Mouse (Mus musculus): ENCODE results near the gene Flad1.

Flad1 gene

DNA sequence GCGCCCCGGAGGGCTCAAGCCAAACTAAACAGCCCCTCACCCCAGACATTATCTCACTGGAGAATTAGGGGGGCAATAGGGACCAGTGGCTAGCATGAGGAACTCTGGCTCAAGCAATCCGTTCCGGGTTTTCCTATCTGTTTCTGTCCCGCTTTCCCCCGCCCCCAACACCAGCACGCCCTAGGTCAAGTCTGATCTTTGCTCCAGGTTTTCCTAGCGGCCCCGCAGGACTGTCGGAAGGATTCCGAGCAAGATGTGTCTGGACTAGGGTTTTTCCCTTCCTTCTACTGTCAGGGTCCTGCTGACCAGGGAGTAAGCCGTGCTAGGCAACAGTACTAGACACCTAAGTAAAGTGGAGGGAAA, 16.8 kb downstream of the Flad1 start:
- DNase-seq, result peak; percentile 91

DNA sequence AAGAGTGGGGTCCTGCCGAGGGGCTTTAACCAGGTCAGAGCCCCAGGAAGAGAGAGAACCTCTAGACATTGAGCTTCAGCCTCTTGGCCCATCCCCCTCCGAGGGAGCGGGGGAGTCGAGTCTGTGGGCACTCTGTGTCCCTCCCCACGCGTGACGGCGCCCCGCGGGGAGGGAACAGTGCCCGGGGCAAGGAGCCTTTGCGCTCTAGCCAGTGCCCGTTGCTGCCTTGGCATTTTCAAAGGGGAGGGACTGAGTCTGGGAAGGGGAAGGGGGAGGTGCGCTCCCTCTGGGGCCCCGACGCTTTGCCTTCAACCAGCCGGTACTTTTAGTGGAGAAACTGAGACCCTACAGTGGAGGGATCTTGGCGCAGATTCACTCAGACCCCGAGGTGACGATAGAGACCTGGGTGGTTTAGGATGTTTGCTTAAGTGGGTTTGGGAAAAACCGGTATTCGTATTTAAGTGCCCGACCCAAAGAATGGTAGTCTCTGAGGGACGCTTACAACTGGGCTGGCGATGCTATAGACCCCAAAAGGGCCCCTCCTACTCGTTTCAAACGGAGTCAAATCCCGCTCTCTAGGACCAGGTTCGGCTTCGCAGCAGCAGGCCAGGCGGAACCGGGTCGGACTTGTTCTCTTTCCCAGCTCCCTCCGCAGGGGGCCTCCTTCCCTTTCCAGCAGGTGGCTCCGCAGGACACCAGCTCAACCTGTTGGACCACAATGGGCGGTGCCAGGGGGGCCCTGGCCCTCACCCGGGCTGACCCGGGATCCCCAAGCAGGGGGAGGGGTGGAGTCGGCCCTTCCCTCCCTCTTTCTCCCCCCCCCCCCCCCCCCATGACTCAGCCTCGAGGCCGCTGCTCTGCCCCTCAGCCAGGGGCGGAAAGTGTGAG, 17.4 kb downstream of the Flad1 start, which contains the start of gene Zbtb7b:
Gene Zbtb7b (minus strand): TSS at position 771 of the 888 bp plus-strand sequence.
- DNase-seq, result peak; percentile 92

DNA sequence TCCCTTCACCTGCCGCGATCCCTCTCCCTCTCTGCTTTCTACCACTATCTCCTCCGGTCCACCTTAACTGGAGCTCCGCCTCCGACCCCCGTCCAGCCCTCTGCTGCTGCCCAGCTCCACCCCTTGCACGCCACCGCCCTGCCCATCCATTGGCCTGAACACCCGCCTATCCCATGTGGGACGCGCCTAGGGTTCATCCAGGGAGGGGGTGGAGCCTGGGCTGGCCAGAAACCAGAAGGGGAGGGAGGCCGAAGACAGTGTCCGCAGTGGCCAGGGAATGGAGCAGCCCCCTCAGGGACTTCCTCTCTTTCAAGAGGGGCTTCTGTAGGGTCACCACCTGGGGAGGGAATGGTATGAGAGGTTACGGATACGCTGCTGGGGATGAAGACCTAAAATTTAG, 18.1 kb downstream of the Flad1 start:
- DNase-seq, result peak; percentile 99

DNA sequence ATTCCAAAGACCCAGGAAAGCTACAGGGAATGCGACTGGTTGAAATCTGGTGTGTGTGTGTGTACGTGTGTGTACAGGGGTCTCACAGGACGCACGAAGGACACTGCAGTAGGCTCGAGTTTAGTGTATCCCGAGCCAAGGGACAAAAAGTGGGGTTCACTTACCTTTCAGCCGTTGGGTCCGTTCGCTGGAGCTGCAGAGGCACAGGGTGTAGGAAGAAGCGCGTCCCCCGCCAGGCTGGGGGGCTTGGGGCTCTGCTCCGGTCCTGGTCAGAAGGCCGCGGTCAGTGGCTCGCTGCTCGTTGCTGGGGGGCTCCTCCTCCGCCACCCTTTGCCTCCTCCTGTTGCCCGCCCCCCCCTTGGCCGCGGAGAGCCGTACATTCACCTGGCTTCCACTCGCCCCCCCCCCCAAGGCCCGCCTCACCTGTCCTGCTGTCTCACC, 18.8 kb downstream of the Flad1 start:
- peak; percentile 73 for DNase-seq

DNA sequence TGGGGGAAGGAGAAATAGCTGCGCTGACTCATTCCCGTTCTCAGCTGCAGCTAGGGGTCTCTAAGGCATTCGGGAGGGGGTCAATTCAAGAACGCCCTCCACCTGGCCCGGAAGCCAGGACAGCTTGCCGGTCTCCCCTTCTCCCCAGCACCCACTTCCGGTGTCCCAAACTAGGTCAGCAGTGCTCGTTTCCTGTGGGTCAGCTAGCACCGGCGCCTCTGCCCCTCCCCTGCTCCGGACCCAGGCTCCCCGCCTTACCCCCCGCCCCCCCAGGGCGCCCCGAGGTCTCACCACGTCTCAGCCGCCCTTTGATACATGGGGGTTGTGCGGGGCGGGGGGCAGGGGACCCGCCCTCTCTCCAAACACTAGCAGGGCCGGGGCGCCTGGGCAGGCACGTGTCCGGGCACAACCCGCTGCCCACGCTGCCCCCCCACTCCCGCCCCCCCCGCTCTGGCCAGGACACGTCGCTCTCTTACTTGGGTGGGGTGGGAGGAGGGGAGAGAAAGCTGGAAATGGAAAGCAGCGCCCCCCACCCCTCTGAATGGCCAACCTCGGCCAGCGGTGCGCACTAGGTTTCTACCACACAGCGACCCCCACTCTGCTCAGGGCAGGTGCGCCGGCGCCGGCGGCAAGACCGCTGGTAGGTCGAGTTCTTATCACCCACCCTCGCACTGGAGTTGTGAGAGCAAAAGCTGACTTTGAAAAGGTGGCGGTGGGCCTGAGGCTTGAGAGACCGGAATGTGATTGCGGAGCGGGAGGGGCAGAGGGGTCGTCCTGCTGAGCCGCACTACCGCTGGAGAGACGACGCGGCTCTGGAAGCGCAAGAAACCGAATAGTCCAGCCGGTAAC, 19.8 kb downstream of the Flad1 start:
- peak; percentile 70 for DNase-seq

DNA sequence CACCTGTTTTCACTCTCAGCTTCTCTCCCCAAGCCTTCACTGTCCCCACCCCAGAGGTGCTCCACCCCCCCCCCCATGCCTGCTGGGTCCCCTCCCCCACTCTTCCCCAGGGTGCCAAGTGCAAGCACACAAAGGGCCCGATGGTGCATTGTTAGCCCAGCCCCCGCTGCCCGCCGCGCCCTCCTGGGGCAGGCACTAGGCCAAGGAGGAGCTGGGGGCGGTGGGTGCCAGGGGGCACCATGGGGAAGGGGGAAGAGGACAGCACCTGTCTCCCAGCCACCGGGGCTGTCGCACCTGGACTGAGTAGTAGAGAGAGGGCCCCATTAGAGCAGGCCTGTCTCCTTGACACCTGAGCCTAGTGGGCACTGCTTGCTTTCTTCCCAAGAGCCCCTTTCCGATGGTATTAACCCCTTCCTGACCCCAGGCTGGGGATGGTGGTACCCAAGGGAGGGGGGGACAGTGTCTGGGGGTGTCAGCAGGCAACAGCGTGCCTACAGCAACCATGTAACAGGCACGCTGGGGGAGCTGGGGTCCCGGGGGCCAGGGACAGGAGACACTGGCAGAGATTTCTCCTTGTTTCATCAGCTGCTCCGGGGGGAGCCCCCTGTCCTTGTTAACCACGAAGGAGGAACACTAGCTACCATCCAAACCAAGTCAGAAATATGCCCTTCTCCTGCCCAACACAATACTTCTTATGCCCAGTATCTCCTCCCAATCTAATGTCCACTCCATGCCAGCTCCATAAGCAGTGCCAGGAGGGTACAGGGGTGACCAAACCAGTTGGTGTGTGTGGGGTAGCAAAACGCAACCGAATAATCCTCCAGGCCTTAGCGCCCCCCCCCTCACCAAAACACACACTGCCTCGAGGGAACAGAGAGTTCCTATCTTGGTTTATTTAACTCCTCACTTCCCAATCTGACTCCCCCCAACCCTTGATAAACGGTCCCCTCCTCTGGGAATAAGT, 20.7 kb downstream of the Flad1 start:
- peak; percentile 77 for DNase-seq

DNA sequence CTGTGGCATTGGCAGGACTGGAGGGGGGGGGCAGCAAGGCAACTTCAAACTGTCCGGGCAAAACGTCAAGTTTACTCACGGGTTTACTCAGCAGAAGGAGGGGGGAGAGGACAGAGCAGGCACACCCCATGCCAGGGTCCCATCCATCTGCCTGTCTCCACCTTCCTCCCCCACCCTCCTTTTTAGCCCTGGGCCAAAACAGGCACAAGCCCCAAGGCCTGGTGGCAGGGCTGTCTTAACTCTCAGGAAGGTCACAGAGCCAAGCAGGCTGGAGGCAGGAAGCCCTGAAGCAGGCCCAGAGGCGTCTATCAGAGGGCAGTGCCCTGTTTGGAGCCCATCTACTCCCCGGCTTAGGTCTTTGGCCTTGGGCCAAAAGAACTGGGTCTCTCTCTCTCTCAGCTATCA, 21.6 kb downstream of the Flad1 start:
- DNase-seq, result peak; percentile 71

DNA sequence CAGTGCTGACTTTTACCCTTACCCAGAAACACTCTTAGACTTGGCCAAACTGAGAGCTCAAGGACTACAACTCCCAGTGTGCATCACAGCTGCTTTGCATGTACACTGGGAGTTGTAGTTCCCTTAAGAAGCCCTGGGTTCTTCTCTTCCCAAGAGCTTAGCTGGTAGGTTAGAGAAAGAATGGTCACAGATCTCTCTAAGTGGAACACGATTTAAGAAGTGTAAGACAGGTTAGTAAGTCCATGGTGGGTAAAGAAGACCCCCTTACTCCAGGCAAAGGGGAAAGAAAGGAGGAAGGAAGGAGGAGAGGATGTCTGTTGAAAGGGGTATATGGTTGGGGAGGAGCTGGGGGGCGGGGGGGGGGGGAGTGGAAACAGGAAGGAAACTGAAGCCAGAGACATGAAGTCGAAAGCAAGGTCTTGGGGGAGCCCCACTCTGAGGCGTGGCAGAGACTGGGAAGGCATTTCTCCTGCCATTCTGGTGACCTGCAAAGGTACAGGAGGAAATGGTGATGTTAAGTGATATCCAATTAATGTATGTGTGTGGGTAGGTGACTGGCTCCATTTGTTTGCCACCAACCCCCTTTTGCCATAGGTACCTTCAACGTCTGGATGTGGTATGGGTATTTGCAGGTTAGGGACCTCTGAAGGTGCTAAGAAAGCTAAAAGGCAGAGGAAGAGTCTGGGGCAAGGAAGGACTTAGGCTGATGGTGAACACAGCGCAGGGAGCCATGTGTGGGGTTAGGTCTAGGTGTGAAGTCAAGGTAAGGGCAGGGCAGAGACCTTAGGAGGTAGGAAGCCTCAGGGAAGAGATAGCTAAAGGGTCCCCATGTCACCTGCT, 22.5 kb downstream of the Flad1 start:
- peak; percentile 63 for DNase-seq

DNA sequence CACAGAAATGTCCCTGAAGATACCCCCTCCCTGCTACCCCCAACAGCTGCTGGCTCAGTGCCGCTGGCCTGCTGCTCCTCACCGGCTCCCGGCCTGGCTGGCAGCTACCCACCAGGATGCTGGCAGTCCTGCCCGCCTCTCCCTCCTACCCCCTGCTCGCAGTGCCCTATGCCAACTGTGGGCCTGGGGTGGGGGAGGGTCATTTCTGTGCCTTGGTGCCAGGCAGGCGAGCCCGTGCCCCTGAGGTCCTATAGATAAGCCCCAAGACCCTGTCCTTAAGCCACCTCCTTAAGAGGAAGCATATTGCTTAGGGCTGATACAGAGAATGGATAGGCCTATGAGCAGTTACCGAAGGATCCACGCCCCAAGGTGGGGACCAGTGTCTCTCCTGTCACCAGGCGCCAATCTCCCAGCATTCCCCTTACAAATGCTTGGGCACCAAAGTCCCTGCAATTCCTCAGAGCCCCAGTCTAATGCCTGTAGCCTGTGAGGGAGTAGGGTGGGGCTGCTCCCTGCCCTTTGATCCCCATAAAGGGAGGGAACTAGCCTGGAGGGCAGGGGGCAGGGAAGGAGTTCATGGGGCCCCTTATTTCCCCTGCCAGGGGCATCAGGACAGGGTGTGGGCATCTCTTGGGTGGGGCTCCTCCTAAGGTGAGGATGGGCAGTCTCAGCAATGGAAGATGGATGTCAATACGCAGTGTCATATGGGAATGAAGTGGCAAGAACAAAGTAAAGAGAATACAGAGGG, 23.4 kb downstream of the Flad1 start:
- peak; percentile 68 for DNase-seq

DNA sequence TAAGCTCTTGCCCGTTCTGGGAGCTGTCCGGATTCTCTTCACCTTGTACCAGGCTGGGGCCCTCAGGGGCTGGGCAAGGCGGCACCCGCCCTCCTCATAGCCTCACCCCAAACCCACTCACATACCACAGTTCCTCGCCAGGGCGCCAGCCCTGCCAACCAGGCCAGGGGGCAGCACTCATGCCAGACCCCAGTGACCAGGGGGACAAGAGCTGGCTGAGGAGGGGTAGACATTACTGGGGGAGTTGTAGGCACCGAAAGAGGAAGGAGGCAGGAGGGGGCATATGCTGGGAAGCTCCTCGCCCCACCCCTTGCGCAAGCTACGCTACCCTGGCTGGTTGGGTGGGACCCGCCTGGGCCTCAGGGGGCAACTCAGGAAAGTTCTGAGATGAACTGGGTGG, 24.0 kb downstream of the Flad1 start:
- DNase-seq, result peak; percentile 65

DNA sequence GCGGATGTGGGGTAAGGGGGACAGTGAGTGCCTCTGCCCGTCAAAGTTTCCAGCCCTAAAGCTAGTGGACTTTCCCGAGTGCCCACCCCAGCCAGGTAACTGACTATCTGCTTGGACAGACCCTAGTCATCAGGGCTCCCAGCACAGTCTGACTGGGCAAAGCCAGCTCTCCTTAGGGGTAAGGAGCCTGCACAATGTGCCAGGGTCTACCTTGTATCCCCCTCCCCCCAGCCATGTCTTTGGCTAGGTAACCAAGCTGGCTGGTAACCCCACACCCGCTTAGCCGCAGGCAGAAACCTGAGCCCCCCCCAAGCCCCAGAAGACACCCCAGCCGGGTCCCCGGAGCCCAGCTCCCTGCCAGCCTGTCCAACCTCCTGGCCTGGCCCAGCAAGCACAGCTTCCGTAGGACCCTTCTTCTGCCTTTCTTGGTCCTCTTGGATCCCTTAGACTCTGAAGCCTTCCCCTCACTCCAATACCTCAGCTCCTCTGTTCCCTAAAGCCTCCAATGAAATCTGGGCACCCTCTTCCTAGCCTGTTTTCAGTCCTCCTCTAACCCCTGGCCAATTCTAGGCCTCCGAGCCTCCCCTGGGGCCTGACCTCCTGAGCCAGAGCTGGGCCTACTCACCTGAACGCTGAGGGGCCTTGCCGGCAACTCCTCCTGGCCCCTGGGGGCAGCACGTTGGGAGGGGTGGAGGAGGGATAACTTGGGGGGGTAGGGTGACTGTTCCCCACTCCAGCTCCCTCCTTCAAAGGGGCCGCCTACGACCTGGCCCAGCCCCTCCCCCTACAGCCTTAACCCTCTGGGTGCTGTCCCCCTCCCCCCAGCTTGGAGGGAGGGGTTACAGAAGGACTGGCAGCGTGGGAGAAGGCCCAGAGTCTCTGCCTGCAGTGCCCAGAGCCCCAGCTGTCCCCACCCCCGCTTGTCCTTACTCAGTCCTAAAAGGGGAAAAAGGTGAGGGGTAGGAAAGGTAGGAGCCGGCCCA, 24.9 kb downstream of the Flad1 start:
- DNase-seq, result no peak

DNA sequence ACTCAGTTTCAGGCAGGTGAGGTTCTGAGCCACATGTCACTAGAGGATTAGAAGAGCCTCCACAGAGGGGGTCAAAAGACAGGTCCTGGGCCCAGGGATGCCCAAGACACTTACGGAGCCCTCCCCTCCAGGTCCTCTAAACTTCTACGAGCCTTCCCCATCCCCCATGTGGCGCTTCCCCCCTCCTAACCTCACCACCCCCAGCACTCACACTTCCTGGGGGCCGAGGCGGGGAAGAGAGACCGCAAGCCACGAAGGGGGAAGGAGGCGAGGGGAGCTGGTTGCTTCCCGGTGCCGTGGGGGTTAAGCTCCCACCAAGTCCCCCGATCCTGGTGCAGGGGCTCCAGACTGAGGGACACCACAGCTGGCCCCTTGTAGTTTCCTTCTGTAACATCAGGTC, 26.2 kb downstream of the Flad1 start:
- DNase-seq, result no peak

DNA sequence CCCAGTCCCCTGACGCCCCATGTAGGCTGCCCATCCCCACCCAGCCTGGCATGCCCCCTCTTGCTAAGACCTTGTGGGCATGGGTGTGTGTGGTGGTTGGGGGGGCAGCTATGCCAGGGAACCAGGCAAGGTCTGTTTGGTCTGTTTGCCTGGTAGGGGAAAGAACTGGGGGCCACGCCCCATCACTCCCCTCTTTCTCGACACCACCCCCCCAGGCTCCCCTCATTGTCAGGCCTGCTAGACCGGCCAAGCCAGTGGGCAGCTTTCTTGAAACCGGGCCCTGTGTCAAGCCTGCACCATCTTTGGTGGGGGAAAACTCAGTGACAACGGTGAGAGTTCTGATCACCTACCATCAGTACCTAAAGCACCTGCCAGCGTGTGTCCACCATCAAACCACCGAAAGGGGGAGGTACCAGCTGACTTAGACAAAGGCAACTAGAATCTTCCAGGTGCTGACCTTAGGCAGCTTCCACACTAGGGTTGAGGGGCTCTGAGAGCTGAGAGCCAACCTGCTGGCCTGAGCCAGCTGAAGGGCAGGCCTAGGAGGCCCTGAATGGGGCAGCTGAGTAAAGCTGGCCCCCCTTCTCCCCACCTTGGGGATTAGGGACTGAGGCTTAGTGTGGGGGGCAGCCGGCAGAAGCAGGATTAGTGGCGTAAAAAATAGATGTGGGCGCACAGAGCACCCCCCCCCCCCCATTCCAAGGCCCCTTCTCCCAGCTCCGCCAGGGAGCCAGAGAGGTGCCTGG, 27.2 kb downstream of the Flad1 start:
- DNase-seq, result no peak

DNA sequence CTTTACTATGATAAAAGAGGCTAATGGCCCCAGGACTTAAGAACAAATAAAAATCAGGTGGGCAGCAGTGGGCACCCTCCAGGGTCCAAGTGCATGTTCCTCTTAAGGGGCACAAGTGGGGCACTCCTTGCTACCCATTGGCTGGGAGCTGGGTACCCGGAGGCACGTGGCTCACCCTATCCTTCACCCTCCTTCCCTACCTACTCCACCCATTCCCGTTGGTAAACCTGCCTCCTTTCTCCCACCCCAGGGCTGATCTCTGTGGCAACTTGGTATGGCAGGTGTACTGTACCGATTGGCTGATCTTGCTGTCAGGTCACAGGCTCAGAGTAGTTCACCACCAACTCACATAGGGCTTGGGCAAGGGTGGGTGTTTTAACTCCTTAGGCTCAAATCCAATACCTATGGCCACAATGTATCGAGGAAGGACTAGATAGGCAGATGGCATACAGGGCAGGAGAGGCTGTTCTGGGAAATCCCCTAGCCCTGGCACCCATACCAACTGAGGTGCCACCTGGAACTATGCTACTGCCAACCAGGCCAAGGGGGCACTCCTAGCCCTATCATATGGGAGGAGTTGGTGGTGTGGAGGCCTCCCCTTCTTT, 27.9 kb downstream of the Flad1 start:
- no peak for DNase-seq

DNA sequence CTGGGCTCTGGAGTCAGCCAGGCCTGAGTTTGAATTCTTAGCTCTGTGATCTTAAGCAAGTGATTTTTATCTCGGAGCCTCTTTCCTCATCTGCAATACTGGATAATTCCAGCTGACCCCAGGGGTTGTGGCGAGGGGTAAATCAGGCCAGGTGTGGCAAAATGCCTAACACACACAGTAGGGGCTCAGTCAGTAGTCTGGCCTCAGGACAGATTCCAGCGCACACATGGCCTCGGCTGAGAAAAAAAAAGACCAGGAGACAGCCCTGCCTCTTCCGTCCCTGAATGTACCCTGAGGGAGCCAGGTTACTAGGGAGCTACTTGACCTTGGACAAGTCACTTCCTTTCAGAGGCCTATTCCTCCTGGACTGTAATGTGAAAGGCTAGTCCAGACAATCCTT, 28.7 kb downstream of the Flad1 start:
- no peak for DNase-seq

DNA sequence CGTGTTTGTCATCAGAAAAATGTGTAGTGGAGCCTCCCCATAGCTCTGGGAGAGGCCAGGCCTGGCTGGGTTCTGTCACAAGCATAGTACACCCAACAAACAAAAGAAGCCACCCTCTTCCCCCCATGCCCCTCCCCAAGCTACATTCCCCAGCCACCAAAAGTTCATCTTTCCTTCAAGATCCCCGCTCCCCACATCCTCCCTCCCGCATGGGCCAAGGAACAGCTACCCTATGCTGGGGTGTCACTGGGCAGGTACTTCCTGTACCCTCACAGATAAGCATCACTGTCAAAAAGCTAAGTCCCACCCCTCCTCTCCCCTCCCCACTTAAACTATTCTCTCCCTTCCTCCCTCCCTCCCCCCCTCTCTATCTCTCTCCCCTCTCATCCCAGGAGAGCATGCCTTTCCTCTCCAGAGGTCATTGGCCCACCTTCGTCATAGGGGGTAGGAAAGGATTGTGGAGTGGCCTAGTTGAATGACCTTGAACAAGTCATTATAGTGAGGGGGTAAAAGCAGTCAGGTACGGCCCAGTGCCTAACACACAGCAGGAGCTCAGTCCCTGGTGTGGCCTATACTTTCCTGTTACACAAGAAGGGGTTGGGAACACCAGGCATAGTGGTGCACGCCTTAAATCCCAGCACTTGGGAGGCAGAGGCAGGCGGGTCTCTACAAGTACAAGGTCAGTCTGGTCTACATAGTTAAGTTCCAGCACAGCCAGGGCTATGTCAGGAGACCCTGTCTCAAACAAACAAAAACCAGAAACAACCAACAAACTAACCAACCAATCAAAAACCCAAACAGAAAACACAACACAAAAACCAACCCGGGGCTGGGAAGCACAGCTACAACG, 29.4 kb downstream of the Flad1 start:
- DNase-seq, result no peak

DNA sequence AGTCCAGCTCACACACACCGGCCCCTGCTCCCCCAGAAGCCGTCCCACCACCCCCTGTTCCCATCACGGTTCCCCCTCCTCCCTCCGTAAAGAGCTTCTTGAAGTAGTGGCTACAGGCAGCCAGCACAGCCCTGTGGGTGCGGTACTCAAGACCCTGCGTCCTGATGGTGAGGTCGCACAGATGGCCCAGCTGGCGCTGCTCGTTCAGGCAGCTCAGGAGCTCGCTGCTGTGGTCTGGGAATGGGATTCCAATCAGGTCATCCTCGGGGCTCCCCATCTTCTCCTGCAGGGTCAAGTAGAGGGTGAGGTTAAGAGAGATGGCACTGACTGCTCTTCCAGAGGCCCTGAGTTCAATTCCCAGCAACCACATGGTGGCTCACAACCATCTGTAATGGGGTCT, 30.4 kb downstream of the Flad1 start:
- DNase-seq, result no peak

DNA sequence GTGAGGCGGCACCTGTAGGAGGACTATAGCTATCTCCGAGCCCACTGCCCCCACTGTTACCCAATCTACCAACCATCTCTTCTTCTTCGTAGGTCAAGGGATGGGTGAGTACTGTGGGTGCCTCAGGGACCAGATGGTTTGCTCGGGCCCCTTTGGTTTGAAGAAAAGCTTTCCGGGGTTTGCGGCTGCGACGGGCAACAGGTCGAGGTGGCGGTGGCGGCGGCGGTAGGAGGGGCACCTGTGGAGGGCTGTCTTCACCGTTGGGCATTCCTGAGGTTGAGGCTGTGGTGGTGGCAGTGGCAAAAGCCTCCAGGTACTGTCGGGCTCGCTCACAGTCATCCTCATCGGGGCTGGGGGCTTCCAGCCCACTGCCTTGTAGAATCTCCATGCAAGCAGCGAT, 31.0 kb downstream of the Flad1 start:
- DNase-seq, result no peak

Data from cerebellum, adult 9-10 months (tissue).